Mouse (Mus musculus) kidney, adult 2 months (tissue): ENCODE data around the gene Tle1.

Experiments
- CTCF ChIP-seq: fragments of 200-500 bp; conservative IDR thresholded peaks from 2 replicates; pipeline ENCODE4 v1.5.1; 2011; ENCODE audit warnings: low read depth, mild to moderate bottlenecking, control low read depth, low read length, moderate library complexity, mixed read lengths; ENCODE audit not compliant: insufficient read depth, insufficient read length
- POLR2A ChIP-seq: fragments of 200-500 bp; IDR thresholded peaks from one replicate; pipeline ENCODE4 v1.6.1; 2011; ENCODE audit warnings: low read depth, low read length, control low read depth

- TF ChIP-seq POLR2A: no peak
- no peak for TF ChIP-seq CTCF
These were observed 5.4 kb downstream of the Tle1 start for GRCm38 (mm10) chr4:72195116-72195835.
